Mouse (Mus musculus) liver, postnatal 0 days (tissue): ENCODE measurements around the gene Phospho1.

Experiments
- CTCF ChIP-seq: sonication (generic); IDR thresholded peaks from 2 replicates; pipeline ENCODE4 v1.5.1; 2016; ENCODE audit warnings: antibody characterized with exemption, low read depth
- EP300 ChIP-seq: IDR thresholded peaks from 2 replicates; pipeline ENCODE4 v1.6.1; 2016; ENCODE audit warnings: antibody characterized with exemption, low read depth, mild to moderate bottlenecking

- no peak for TF ChIP-seq EP300
- TF ChIP-seq CTCF: no peak
These were observed 8.9 kb upstream of the Phospho1 start for GRCm38 (mm10) chr11:95815412-95815811.
